Mouse (Mus musculus) kidney, adult 2 months (tissue): ENCODE results near the gene Flad1.

Experiments
- CTCF ChIP-seq: fragments of 200-500 bp; conservative IDR thresholded peaks from 2 replicates; pipeline ENCODE4 v1.5.1; 2011; ENCODE audit warnings: low read depth, mild to moderate bottlenecking, control low read depth, low read length, moderate library complexity, mixed read lengths; ENCODE audit not compliant: insufficient read depth, insufficient read length
- POLR2A ChIP-seq: fragments of 200-500 bp; IDR thresholded peaks from one replicate; pipeline ENCODE4 v1.6.1; 2011; ENCODE audit warnings: low read depth, low read length, control low read depth

DNA sequence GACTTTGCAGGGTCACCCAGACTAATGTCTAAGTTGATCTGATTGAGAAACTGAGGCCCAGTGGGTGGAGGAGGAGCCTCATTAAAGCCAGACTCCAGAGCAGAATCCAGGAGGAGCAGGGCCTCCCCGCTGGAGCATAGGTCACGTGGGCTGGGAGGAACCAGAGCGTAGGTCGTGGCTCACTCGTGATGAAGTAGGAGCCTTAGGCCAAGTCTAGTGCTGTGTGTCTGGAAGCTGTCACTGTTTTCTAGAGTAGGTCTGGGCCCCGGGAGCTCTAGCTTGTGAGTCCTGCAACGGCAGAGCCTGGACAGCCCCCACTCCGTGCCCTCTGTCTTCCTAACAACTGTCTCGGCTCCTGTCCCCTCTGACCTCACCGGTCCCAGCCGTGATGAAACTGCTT, 44.3 kb downstream of the Flad1 start:
- TF ChIP-seq CTCF (no peak), POLR2A (no peak)
